In the genomic region with DNA sequence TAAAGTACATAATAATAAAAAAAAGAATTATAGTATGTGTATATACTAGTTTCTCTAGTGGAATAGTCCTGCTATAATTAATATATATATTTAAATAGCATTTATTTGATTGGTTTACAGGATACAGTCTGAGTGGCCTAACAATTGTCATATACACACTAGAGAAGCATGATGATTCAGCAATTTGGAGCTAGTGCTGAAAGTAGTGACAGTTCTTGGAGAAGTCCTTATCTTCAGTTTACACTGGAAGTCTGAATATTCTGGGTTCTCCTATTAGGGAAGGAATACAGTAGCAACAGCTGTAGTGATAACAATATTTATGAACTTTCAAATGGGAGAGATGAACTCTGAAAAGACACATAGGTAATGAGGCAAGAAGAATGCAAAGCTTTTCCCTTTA, we compare ENCODE assay signal across 30 mouse cellular contexts.
"Had no signal": no experiment of that assay in that cellular context is flagged by ENCODE, and none has a peak within 500 bp of the region (broad histone marks: within the 10 kb centered on the region; RNA-seq: fewer than 3 reads in every experiment).

No protein-coding gene starts in this region.

- H3K4me3 ChIP-seq: heart, embryonic 12.5 days; heart, embryonic 13.5 days; heart, embryonic 15.5 days; hindbrain, embryonic 10.5 days; hindbrain, embryonic 12.5 days; hindbrain, embryonic 13.5 days; hindbrain, embryonic 15.5 days; intestine, embryonic 15.5 days; kidney, embryonic 15.5 days; layer of hippocampus, adult 2 months; left cerebral cortex, adult 2 months had no signal

- H3K4me1 ChIP-seq: heart, embryonic 12.5 days; heart, embryonic 13.5 days; heart, embryonic 15.5 days; hindbrain, embryonic 10.5 days; hindbrain, embryonic 12.5 days; hindbrain, embryonic 13.5 days; hindbrain, embryonic 15.5 days; intestine, embryonic 15.5 days; kidney, embryonic 15.5 days had no signal

- DNase-seq: heart, postnatal 10 days; heart, postnatal 14 days; heart, postnatal 36 days; heart, postnatal 4 days; kidney, adult 11 months; kidney, adult 18-20 months; kidney, adult 2 months; kidney, adult 8-10 months; kidney, adult 9 months; kidney, postnatal 10 days; kidney, postnatal 14 days; kidney, postnatal 25 days; kidney, postnatal 36 days; kidney, postnatal 4 days; layer of hippocampus, adult 9-11 months; layer of hippocampus, postnatal 36 days had no signal

- H3K27ac ChIP-seq: heart, embryonic 13.5 days; heart, embryonic 15.5 days; hindbrain, embryonic 10.5 days; hindbrain, embryonic 12.5 days; hindbrain, embryonic 13.5 days; hindbrain, embryonic 14.5 days; hindbrain, embryonic 15.5 days; hindbrain, postnatal 0 days; intestine, embryonic 15.5 days; kidney, embryonic 15.5 days; kidney, postnatal 0 days; layer of hippocampus, adult 2 months; left cerebral cortex, adult 2 months had no signal

- H3K36me3 ChIP-seq: heart, embryonic 12.5 days; heart, embryonic 13.5 days; heart, embryonic 15.5 days; hindbrain, embryonic 10.5 days; hindbrain, embryonic 12.5 days; hindbrain, embryonic 13.5 days; hindbrain, embryonic 15.5 days; intestine, embryonic 15.5 days; kidney, embryonic 15.5 days had no signal

- H3K9ac ChIP-seq: heart, embryonic 12.5 days; heart, embryonic 13.5 days; heart, embryonic 15.5 days; hindbrain, embryonic 12.5 days; hindbrain, embryonic 13.5 days; hindbrain, embryonic 14.5 days; hindbrain, embryonic 15.5 days; intestine, embryonic 15.5 days; kidney, embryonic 15.5 days had no signal

- H3K9me3 ChIP-seq: heart, embryonic 12.5 days; heart, embryonic 13.5 days; heart, embryonic 15.5 days; hindbrain, embryonic 10.5 days; hindbrain, embryonic 12.5 days; hindbrain, embryonic 13.5 days; hindbrain, embryonic 15.5 days; intestine, embryonic 15.5 days; kidney, embryonic 15.5 days had no signal

- H3K27me3 ChIP-seq: heart, embryonic 12.5 days; heart, embryonic 13.5 days; heart, embryonic 15.5 days; hindbrain, embryonic 12.5 days; hindbrain, embryonic 13.5 days; hindbrain, embryonic 15.5 days; intestine, embryonic 15.5 days; kidney, embryonic 15.5 days had no signal
